Mouse (Mus musculus) thymus, adult 2 months (tissue): ENCODE data around the gene Sult2b1.

ENCODE experiments used
- CTCF ChIP-seq: fragments of 200-500 bp; IDR thresholded peaks from 2 replicates; pipeline ENCODE4 v1.5.1; 2012; ENCODE audit warnings: mild to moderate bottlenecking, control low read depth, low read length, moderate library complexity, borderline replicate concordance; ENCODE audit not compliant: control insufficient read depth, poor library complexity, insufficient read depth; ENCODE audit errors: extremely low read depth
- POLR2A ChIP-seq: fragments of 200-500 bp; IDR thresholded peaks from 2 replicates; pipeline ENCODE4 v1.6.1; 2012; ENCODE audit warnings: mild to moderate bottlenecking, low read length, control low read depth, moderate library complexity; ENCODE audit not compliant: control insufficient read depth, poor library complexity, insufficient read depth; ENCODE audit errors: extremely low read depth

GRCm38 (mm10) chr7:45800546-45801204 is 16.2 kb upstream of the Sult2b1 start:
- no peak for TF ChIP-seq CTCF
- no peak for TF ChIP-seq POLR2A
